Mouse (Mus musculus): ENCODE measurements around the gene Il6ra. TPM values are rescaled to one million over a fixed set of nuclear protein-coding genes. Genes with fewer than 3 reads are reported as not detected.

The Il6ra gene
- total RNA-seq, 2 experiments from 2014 or later, result 5.0 to 6.1 TPM

Other genes starting within 250 kb of the Il6ra start
- 10 to 100 TPM; 87.9 to 91.6 TPM for gene Adar, start 198.2 kb downstream of the Il6ra start, total RNA-seq (2021)
- gene Chrnb2, start 148.6 kb downstream of the Il6ra start, total RNA-seq (2021), result 10 to 100 TPM; 27.5 to 28.0 TPM
- gene Ube2q1, start 139.6 kb downstream of the Il6ra start, total RNA-seq (2021), result 10 to 100 TPM; 84.2 to 89.3 TPM
- gene She, start 81.8 kb downstream of the Il6ra start, total RNA-seq (2021), result 1 to 10 TPM; 3.4 to 3.5 TPM
- 10 to 100 TPM; 77.3 to 93.0 TPM for gene Atp8b2, start 50.3 kb upstream of the Il6ra start, total RNA-seq (2021)
- 10 to 100 TPM; 67.8 to 71.8 TPM for gene Hax1, start 85.6 kb upstream of the Il6ra start, total RNA-seq (2021)
- gene 4933434E20Rik, start 138.4 kb upstream of the Il6ra start, total RNA-seq (2021), result 10 to 100 TPM; 81.6 to 84.9 TPM
- gene Ubap2l, start 139.4 kb upstream of the Il6ra start, total RNA-seq (2021), result 100 to 1,000 TPM; 182 to 186 TPM
- gene Tpm3, start 159.5 kb upstream of the Il6ra start, total RNA-seq (2021), result 100 to 1,000 TPM; 193 to 202 TPM
- under 1 TPM; 0.39 to 0.45 TPM for gene Nup210l, start 190.9 kb upstream of the Il6ra start, total RNA-seq (2021)